ENCODE assay signal across 10 mouse cellular contexts in genomic region chr9:46511307-46511706, GRCm38 (mm10).
DNase-seq lines count a peak whose midpoint lies in the region; ATAC-seq and TF ChIP-seq lines count a peak whose summit lies in the region.
"Had no signal": no experiment of that assay in that cellular context is flagged by ENCODE, and none has a peak within 500 bp of the region (broad histone marks: within the 10 kb centered on the region; RNA-seq: fewer than 3 reads in every experiment).

No protein-coding gene starts in this region.

- H3K36me3 ChIP-seq in midbrain, embryonic 14.5 days (ENCODE audit: control insufficient read depth, insufficient read depth, low read length), result no peaks in the 10 kb centered on the region

- ATAC-seq in midbrain, embryonic 14.5 days (ENCODE audit: low FRiP score, low TSS enrichment), result no peak
- ATAC-seq: intestine, embryonic 16.5 days had no signal

- no peaks in the 10 kb centered on the region for H3K9me3 ChIP-seq in midbrain, embryonic 14.5 days (ENCODE audit: control insufficient read depth, low read length)

- intact Hi-C loops in left cerebral cortex, adult 2 months (cut with DNase I), result loop anchor here (5.0 kb wide), 2 partner anchors 91 to 191 kb away; no protein-coding TSS in a partner anchor

- H3K4me2 ChIP-seq in midbrain, embryonic 14.5 days (ENCODE audit: low read length), result no peak overlapping the region

- WGBS in midbrain, embryonic 14.5 days, result 43% methylated on average over 6 of the region's 6 CpGs

- H3K9ac ChIP-seq in midbrain, embryonic 14.5 days (replicated peaks; ENCODE audit: low read length), result no peak overlapping the region

- TF ChIP-seq CTCF in left cerebral cortex, adult 2 months (IDR thresholded peaks at IDR 0.05), result peak; percentile 44

- no peak overlapping the region for H3K4me3 ChIP-seq in left cerebral cortex, adult 2 months
- H3K4me3 ChIP-seq in midbrain, embryonic 14.5 days (replicated peaks; ENCODE audit: low read depth, low read length), result no peak overlapping the region

- H3K4me1 ChIP-seq in midbrain, embryonic 14.5 days (ENCODE audit: control insufficient read depth, insufficient read depth, low read length), result 0 out of 2 replicates have a peak, but pooled peaks cover 3% of the 10 kb centered on the region

- no peaks in the 10 kb centered on the region for H3K27me3 ChIP-seq in midbrain, embryonic 14.5 days (ENCODE audit: control insufficient read depth, insufficient read depth, low read length)

- H3K27ac ChIP-seq in left cerebral cortex, adult 2 months, result no peak overlapping the region
- no peak overlapping the region for H3K27ac ChIP-seq in midbrain, embryonic 14.5 days (replicated peaks; ENCODE audit: low read depth, low read length)

- DNase-seq in left cerebral cortex, adult 2 months (ENCODE audit: extremely low spot score in 1 of 2, low spot score in 2 of 2), result peak; percentile 15 to 28
- no peak for DNase-seq in left cerebral cortex, adult 11 months (ENCODE audit: low spot score)
- peak; percentile 32 for DNase-seq in R1 (ENCODE audit: low read depth, low spot score)
- DNase-seq in embryo, embryonic 10.5 days (ENCODE audit: low spot score), result peak; percentile 50
- peak; percentile 70 for DNase-seq in midbrain, embryonic 14.5 days
- no peak for DNase-seq in thymus, postnatal 10 days (ENCODE audit: low spot score in 2 of 2)
- DNase-seq in ovary, postnatal 36 days (ENCODE audit: low spot score), result no peak
- DNase-seq: lung, adult 18-20 months; thymus, postnatal 25 days had no signal

Comparison
In these comparisons a context has a peak if more than half of its experiments do, and no peak if none do; other contexts are left out.
1. DNase-seq: peak in left cerebral cortex, adult 2 months (2 of 2), R1 (single experiment), embryo, embryonic 10.5 days (single experiment) and midbrain, embryonic 14.5 days (single experiment); none in left cerebral cortex, adult 11 months (single experiment), thymus, postnatal 10 days (0 of 2) and ovary, postnatal 36 days (single experiment).